In genomic region chr4:114665684-114666083, GRCm38 (mm10) we compare ENCODE assay signal across 8 mouse cellular contexts.
DNase-seq lines count a peak whose midpoint lies in the region; ATAC-seq lines count a peak whose summit lies in the region.

No protein-coding gene starts in this region.

- ATAC-seq in megakaryocyte, adult 5-6 weeks (ENCODE audit: poor library complexity, severe bottlenecking): peak; percentile 85

- peak; percentile 80 to 94 for DNase-seq in adrenal gland, adult (ENCODE audit: inconsistent age in 2 of 2, low spot score in 1 of 2)
- DNase-seq in embryo, embryonic 10 days (ENCODE audit: low spot score): peak; percentile 95
- DNase-seq in gastrocnemius, postnatal 10 days: peak; percentile 84
- DNase-seq in induced T-regulatory cell, adult 2 months (ENCODE audit: low read depth): peak; percentile 39
- peak; percentile 63 to 68 for DNase-seq in left cerebral cortex, adult 8-10 months (ENCODE audit: low spot score in 2 of 2)
- DNase-seq in right cerebral cortex, postnatal 10 days (ENCODE audit: low spot score in 2 of 2): peak; percentile 84 to 88
- peak; percentile 84 for DNase-seq in urinary bladder, postnatal 25 days (ENCODE audit: low spot score)

Comparison
In these comparisons a context has a peak if more than half of its experiments do, and no peak if none do; other contexts are left out.
1. Peak in every context shown above with its lines: DNase-seq and ATAC-seq.
2. DNase-seq: peak in every context shown above with its lines; median percentile 95 in embryo, embryonic 10 days; 87 in adrenal gland, adult; 86 in right cerebral cortex, postnatal 10 days; 84 in gastrocnemius, postnatal 10 days; 84 in urinary bladder, postnatal 25 days; 66 in left cerebral cortex, adult 8-10 months; 39 in induced T-regulatory cell, adult 2 months.